Mouse (Mus musculus) splenic B cell, adult 2 months (primary cell): ENCODE measurements around the gene Pik3c2a.

Experiments
- DNase-seq: peaks from one replicate; pipeline ENCODE4 v3.0.0-alpha.2; 2011; ENCODE audit warnings: low read depth, low spot score
- H3K27me3 ChIP-seq: 2 replicates; pipeline ENCODE4 v1.6.1; 2012; ENCODE audit warnings: mild to moderate bottlenecking, low read length, moderate library complexity, mixed read lengths; ENCODE audit not compliant: control insufficient read depth, poor library complexity, insufficient read depth, severe bottlenecking
- H3K36me3 ChIP-seq: 2 replicates; pipeline ENCODE4 v1.6.1; 2012; ENCODE audit warnings: mild to moderate bottlenecking, low read length, moderate library complexity, mixed read lengths; ENCODE audit not compliant: control insufficient read depth, poor library complexity, insufficient read depth, severe bottlenecking

Pik3c2a gene

GRCm38 (mm10) chr7:116298851-116299250 is 144.4 kb downstream of the Pik3c2a start:
- Histone ChIP-seq H3K36me3 (no peaks in the 10 kb centered on the region), H3K27me3 (no peaks in the 10 kb centered on the region)
- DNase-seq, result no peak

GRCm38 (mm10) chr7:116298389-116298788 is 144.9 kb downstream of the Pik3c2a start:
- no peaks in the 10 kb centered on the region for H3K36me3 ChIP-seq
- DNase-seq, result no peak

DNA sequence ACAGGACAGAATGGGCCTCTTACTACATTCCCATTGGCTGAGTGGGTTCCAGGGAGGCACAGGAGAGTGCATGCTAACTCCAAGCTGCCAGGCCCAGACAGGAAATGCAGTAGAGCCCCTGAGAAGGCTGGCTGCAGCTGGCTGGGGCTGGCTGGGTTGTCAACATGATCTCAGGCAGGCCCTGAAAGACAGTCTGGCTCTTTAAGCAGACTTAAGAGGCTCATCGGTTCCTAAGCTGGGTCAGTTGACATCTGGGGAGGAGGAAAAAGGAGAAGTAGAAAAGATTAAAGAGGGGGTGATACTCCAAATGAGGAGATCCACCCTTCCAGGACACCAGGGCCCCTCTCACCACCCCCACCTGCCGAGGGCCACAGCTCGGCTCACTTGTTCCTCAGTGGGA is 148.3 kb downstream of the Pik3c2a start:
- Histone ChIP-seq H3K36me3 (no peaks in the 10 kb centered on the region), H3K27me3 (no peaks in the 10 kb centered on the region)
- DNase-seq, result no peak

More at GRCm38 (mm10) chr7:116298389-116298788, 144.9 kb downstream of the Pik3c2a start:
- no peaks in the 10 kb centered on the region for H3K27me3 ChIP-seq

DNA sequence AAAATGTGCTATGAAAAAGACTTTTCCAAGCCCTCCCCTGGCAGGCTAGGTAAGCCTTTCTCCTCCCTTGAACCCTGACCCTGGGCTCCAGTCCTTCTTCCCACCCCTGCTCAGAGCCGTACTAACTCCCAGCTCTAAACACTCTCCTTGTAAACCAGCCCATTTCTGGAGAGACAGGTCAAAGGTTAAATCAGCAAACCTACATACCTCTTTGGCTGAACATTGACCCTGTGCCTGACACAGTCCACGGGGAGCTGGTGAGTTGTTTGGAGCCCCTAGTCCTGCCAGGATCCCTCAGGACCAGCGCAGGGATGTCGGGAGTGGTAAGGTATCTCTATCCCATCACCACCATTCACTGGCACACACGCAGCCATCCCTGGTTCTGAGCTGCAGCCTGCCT is 150.9 kb downstream of the Pik3c2a start:
- no peak for DNase-seq
- Histone ChIP-seq H3K27me3 (no peaks in the 10 kb centered on the region), H3K36me3 (no peaks in the 10 kb centered on the region)

GRCm38 (mm10) chr7:116290559-116290958 is 152.7 kb downstream of the Pik3c2a start:
- Histone ChIP-seq H3K27me3 (no peaks in the 10 kb centered on the region), H3K36me3 (no peaks in the 10 kb centered on the region)
- DNase-seq, result no peak

- Histone ChIP-seq H3K27me3 (no peaks in the 10 kb centered on the region), H3K36me3 (no peaks in the 10 kb centered on the region)
- DNase-seq, result no peak
These were observed 154.3 kb downstream of the Pik3c2a start for GRCm38 (mm10) chr7:116288996-116289395.

- DNase-seq, result no peak
- Histone ChIP-seq H3K36me3 (no peaks in the 10 kb centered on the region), H3K27me3 (no peaks in the 10 kb centered on the region)
These were observed 155.3 kb downstream of the Pik3c2a start for GRCm38 (mm10) chr7:116287959-116288358.
